In genomic region chr11:6489691-6490503, GRCm38 (mm10) we compare ENCODE assay signal across 8 mouse cellular contexts. TPM values are rescaled to one million over a fixed set of nuclear protein-coding genes. Genes with fewer than 3 reads are reported as not detected.
DNase-seq lines count a peak whose midpoint lies in the region; ATAC-seq lines count a peak whose summit lies in the region.

No protein-coding gene starts in this region.

- no peak overlapping the region for H3K9ac ChIP-seq in kidney, embryonic 15.5 days
- no peak overlapping the region for H3K9ac ChIP-seq in intestine, embryonic 15.5 days

- no peak overlapping the region for H3K4me3 ChIP-seq in kidney, embryonic 15.5 days (replicated peaks)
- H3K4me3 ChIP-seq in intestine, embryonic 15.5 days (replicated peaks) = no peak overlapping the region

- no peaks in the 10 kb centered on the region for H3K4me1 ChIP-seq in kidney, embryonic 15.5 days
- peaks cover 7% of the 10 kb centered on the region; the same call in 1 of the 2 replicates for H3K4me1 ChIP-seq in intestine, embryonic 15.5 days (replicated peaks)

- DNase-seq in kidney, adult 11 months = peak; percentile 46
- DNase-seq in NIH3T3 (ENCODE audit: low read depth) = peak; percentile 36
- DNase-seq in cerebellum, postnatal 25 days = peak; percentile 70 to 85
- peak; percentile 65 for DNase-seq in lung, postnatal 10 days
- peak; percentile 35 to 55 for DNase-seq in thymus, postnatal 10 days (ENCODE audit: low spot score in 2 of 2)
- DNase-seq in right cerebral cortex, postnatal 4 days = no peak

- no peak overlapping the region for H3K4me2 ChIP-seq in kidney, embryonic 15.5 days
- H3K4me2 ChIP-seq in intestine, embryonic 15.5 days (replicated peaks) = no peak overlapping the region

- no peaks in the 10 kb centered on the region for H3K36me3 ChIP-seq in kidney, embryonic 15.5 days
- H3K36me3 ChIP-seq in intestine, embryonic 15.5 days = no peaks in the 10 kb centered on the region

- H3K9me3 ChIP-seq in kidney, embryonic 15.5 days (replicated peaks) = no peaks in the 10 kb centered on the region
- no peaks in the 10 kb centered on the region for H3K9me3 ChIP-seq in intestine, embryonic 15.5 days

- H3K27ac ChIP-seq in kidney, embryonic 15.5 days = no peak overlapping the region
- H3K27ac ChIP-seq in intestine, embryonic 15.5 days = no peak overlapping the region

- no peak for ATAC-seq in kidney, embryonic 15.5 days (replicated peaks; ENCODE audit: low FRiP score)
- peak; percentile 62; the same call in 1 of the 2 replicates for ATAC-seq in intestine, embryonic 15.5 days

- H3K27me3 ChIP-seq in kidney, embryonic 15.5 days = no peaks in the 10 kb centered on the region
- H3K27me3 ChIP-seq in intestine, embryonic 15.5 days (replicated peaks) = no peaks in the 10 kb centered on the region

- WGBS in kidney, embryonic 15.5 days = 50% methylated on average over 6 of the region's 6 CpGs
- 54% methylated on average over 6 of the region's 6 CpGs for WGBS in intestine, embryonic 15.5 days

RNA-seq across cellular contexts. Expression of gene Purb, which starts 14.2 kb away (rescaled TPM):
- 29.2 and 29.6 TPM in 2 replicates for polyA plus RNA-seq in kidney, embryonic 15.5 days (2015; fragmentation: Nextera tagmentation; extraction: Ambion mirVana)
- 26.6 and 28.8 TPM in 2 replicates for polyA plus RNA-seq in intestine, embryonic 15.5 days (2015; fragmentation: Nextera tagmentation; extraction: Ambion mirVana)

RNA-seq across cellular contexts. Expression of gene Myo1g, which starts 30.9 kb away (rescaled TPM):
- 1.0 and 1.4 TPM in 2 replicates for polyA plus RNA-seq in kidney, embryonic 15.5 days (2015; fragmentation: Nextera tagmentation; extraction: Ambion mirVana)
- polyA plus RNA-seq in intestine, embryonic 15.5 days (2015; fragmentation: Nextera tagmentation; extraction: Ambion mirVana) = 1.8 and 1.9 TPM in 2 replicates

RNA-seq across cellular contexts. Expression of gene H2afv, which starts 45.7 kb away (rescaled TPM):
- 552 and 602 TPM in 2 replicates for polyA plus RNA-seq in kidney, embryonic 15.5 days (2015; fragmentation: Nextera tagmentation; extraction: Ambion mirVana)
- 424 and 429 TPM in 2 replicates for polyA plus RNA-seq in intestine, embryonic 15.5 days (2015; fragmentation: Nextera tagmentation; extraction: Ambion mirVana)

RNA-seq across cellular contexts. Expression of gene Ccm2, which starts 56.8 kb away (rescaled TPM):
- polyA plus RNA-seq in kidney, embryonic 15.5 days (2015; fragmentation: Nextera tagmentation; extraction: Ambion mirVana) = 79.0 and 89.6 TPM in 2 replicates
- polyA plus RNA-seq in intestine, embryonic 15.5 days (2015; fragmentation: Nextera tagmentation; extraction: Ambion mirVana) = 73.8 and 76.9 TPM in 2 replicates
